ENCODE assay signal across 14 mouse cellular contexts in genomic region chr7:29433725-29434124, GRCm38 (mm10).
A peak's percentile ranks its signal among the peaks of the same experiment; 100 is the strongest.
DNase-seq lines count a peak whose midpoint lies in the region; TF ChIP-seq lines count a peak whose summit lies in the region.
"Had no signal": no experiment of that assay in that cellular context is flagged by ENCODE, and none has a peak within 500 bp of the region (broad histone marks: within the 10 kb centered on the region; RNA-seq: fewer than 3 reads in every experiment).

No protein-coding gene starts in this region.

- TF ChIP-seq CTCF in gastrocnemius, adult 2 months (IDR thresholded peaks at IDR 0.05), result no peak

- intact Hi-C loops in gastrocnemius, adult 2 months (cut with DNase I), result no loop called here
- intact Hi-C loops in gastrocnemius, postnatal 36 days (cut with DNase I), result no loop called here
- intact Hi-C loops in left cerebral cortex, postnatal 4 days (cut with DNase I), result no loop called here

- peak overlapping the region; percentile 82 for H3K27ac ChIP-seq in gastrocnemius, adult 2 months
- H3K27ac ChIP-seq: embryonic facial prominence, embryonic 15.5 days had no signal

- H3K4me3 ChIP-seq in gastrocnemius, adult 2 months, result no peak overlapping the region
- H3K4me3 ChIP-seq: embryonic facial prominence, embryonic 15.5 days; erythroblast, embryonic 14.5 days; forebrain, embryonic 15.5 days; heart, embryonic 12.5 days had no signal

- peak; percentile 61 for DNase-seq in adrenal gland, postnatal 14 days
- DNase-seq in adrenal gland, adult 2 months, result no peak
- DNase-seq in gastrocnemius, adult 2 months, result no peak
- DNase-seq in gastrocnemius, postnatal 36 days, result no peak
- DNase-seq in left cerebral cortex, postnatal 4 days, result peak; percentile 59
- DNase-seq in left cerebral cortex, adult 9 months (ENCODE audit: low spot score in 2 of 2), result no peak
- DNase-seq: cerebellum, adult 11-12 months; cerebellum, adult 9-11 months; embryo, embryonic 11 days; gastrocnemius, postnatal 14 days had no signal

Comparison
In these comparisons a context has a peak if more than half of its experiments do, and no peak if none do; other contexts are left out.
1. DNase-seq: peak in adrenal gland, postnatal 14 days (single experiment) and left cerebral cortex, postnatal 4 days (single experiment); none in adrenal gland, adult 2 months (single experiment), gastrocnemius, adult 2 months (single experiment), gastrocnemius, postnatal 36 days (0 of 2) and left cerebral cortex, adult 9 months (0 of 2).